Mouse (Mus musculus) kidney, postnatal 10 days (tissue): ENCODE data around the gene Sap18b.
"Not testable (repeated sequence)": the region's sequence is repeated elsewhere in the genome, so short reads cannot be mapped to it uniquely, and the experiment has no call there.

Source experiments
- DNase-seq: peaks from one replicate; pipeline ENCODE4 v3.0.0; 2021; ENCODE audit warnings: mixed read lengths

The Sap18b gene

DNA sequence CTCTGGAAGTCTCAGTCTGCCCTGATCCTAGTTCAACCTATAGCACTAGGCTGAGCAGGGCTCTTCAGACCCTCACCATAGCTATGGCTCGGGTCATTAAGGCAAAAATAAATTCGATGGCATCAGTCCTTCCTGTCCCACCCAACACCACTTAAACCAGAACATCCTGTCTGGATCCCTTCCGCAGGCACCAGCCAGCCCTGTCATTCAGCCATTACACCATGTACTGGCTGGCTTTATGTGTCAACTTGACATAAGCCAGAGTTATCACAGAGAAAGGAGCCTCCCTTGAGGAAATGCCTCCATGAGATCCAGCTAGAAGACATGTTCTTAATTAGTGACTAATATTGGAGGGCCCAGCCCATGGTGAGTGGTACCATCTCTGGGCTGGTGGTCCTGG, 2.4 kb upstream of the Sap18b start:
- no peak for DNase-seq

GRCm38 (mm10) chr8:95830144-95830543, 5.0 kb downstream of the Sap18b start:
- no peak for DNase-seq

- DNase-seq, result peak; percentile 89
Observed at GRCm38 (mm10) chr8:95832603-95833434, 7.7 kb downstream of the Sap18b start.

GRCm38 (mm10) chr8:95833435-95833984, 8.4 kb downstream of the Sap18b start:
- peak; percentile 46 for DNase-seq

DNA sequence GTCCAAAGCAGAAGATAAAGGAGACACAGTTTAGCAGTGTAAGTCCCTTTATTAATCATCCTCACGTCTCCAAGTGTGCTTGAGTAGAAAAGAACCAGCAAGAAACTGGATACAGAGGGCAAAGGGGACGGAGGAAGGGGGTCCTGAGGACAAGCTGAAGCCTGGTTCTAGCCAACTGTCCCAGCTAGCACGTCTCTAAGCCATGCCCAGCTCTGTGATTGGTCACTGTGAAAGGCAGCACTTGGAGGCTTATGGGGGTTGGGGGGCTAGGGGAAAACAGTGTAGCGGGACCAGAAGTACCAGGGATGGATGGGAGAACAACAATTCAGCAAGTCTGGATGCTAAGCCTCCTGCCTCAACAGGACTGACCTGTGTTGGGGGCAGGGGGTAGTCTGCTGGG, 10.7 kb downstream of the Sap18b start:
- no peak for DNase-seq

DNA sequence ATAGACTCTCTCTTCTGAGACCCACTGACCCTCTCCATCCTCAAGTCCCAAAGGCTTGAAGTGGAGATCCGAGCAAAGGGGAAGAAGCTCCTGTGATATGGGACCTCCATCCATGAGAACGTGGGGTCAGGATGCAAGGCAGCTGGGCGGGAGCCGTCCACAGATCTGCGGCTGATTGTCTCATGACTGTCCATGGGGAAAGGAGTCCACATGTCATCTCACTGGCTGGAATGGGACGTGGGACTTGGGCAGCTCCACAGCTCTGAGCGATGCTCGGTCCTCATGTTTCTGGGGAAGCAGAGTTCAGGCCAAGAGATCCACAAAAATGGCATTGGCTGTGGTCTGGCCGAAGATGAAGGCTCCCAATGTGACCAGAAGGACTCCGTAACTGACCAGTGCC, 12.1 kb downstream of the Sap18b start:
- DNase-seq, result no peak

DNA sequence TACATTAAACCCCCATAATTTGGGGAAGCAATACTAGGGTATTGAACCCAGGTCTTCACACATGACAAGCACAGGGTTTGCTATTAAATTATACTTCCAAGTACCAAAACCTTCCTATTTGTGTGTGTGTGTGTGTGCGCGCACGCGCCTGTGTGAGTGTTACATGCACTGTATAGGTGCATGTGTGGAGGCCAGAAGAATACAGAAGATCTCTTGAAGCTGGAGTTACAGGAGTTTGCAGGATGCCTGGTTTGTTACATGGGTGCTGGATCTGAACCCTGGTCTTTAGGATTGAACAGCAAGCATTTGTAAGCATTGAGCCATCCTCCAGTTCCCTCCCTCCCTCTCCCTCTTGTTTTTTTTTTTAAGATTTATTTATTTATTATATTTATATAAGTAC, 14.1 kb downstream of the Sap18b start:
- no peak for DNase-seq

GRCm38 (mm10) chr8:95841436-95841835, 16.3 kb downstream of the Sap18b start:
- no peak for DNase-seq

GRCm38 (mm10) chr8:95843968-95844367, 18.8 kb downstream of the Sap18b start:
- no peak for DNase-seq

GRCm38 (mm10) chr8:95845026-95845425, 19.9 kb downstream of the Sap18b start:
- no peak for DNase-seq

GRCm38 (mm10) chr8:95848061-95848551, 23.0 kb downstream of the Sap18b start:
- DNase-seq, result peak; percentile 11

DNA sequence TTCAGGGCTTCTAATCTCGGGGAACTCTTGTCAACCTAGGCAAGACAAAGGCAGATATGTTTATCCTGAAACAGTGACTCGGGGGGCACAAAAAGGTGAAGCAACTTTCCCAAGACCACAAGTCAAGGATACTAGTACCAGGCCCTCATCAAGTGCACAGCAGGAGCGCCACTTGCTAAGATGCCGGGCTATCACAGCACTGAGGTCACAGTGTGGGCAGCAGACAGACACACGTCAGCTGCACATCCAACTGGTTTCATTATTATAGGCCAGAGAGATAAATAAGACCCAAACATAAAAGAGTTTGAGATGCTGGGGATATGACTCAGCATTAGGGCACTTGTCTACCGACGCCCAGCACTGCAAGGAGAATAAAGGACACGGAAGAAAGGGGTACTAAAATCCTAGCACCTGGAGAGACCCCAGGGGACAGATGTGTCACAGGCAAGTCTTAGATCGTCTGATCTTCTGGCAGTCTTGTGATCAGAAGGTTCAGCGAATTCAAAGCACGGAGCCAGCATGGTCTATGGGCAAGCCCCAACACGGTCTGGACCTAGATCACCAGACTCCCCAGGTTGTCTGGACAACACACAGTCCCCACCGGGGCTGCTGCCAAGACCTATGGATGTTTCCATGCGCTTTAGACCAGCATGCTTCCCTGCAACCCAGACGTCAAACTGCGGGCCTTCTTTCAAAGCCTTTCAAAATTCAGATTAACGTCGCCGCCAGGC, 23.8 kb downstream of the Sap18b start:
- DNase-seq, result no peak

DNA sequence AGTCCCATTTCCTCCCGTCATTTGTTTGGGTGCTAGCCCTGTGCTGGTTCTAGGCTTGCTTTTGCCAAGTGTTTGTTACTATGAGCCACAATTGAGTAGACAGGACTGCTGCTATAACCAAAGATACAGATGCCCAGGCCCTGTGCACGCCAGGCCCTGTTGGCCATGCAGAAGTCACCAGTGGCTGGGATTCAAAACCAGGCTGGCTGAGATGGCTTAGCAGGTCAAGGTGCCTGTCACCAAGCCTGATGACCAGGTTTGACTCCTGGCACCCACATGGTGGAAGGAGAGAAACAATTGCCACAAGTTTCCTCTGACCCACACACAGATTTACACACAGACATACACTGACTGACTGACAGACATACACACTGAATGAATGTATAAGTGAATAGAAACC, 25.2 kb downstream of the Sap18b start:
- DNase-seq, result no peak

DNA sequence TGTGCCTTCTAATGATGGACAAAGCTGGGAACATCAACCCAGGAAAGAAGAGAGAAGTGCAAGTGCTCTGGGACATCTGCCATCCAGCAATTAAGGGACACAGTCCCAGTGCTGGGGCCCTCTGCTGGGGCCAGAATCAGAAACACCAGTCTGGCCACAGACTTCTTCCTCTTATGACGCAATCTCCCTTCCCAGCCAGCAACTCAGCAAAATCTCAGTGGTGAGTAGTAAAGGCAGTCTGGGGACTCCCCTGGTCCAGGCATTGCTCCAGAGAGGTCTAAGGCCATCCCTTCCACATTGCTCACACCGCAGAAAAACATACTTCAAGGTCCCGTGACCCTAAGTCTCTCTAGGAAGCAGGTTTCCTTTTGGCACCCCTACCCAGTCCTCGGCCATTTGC, 27.1 kb downstream of the Sap18b start:
- DNase-seq, result peak; percentile 57

DNA sequence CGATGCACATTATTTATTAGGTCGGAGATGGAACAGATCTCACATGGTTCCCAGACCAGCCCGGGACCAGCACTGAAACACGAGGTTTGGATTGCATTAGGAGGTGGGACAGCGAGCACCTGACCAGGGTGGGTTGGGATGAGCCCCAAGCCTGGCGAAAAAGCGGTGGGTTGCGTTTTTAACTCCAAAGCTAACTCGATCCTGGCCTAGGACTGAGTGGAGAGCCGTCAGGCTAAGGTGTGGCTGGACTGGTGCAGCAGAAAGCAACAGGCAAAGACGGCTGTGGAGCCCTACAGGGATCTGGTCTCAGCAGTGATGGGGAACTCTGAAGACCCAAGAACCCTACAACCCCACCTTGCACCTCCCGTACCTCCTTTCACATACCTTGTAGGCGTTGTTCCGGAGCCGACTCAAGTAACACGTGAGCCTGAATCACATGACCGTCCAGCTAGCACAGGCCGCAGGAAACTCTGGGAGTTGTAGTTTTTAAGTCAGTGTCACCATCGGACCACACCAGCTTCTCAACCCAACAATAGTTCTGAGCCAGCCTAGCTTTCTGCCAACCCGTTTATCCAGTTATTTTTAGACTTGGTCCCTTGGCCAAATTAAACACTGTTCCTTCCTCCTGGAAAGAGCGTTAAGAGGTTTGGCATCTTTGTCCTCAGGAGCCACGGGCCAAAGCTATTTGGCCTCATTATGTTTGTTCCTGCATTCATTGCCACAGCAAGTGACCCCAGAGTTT, 28.1 kb downstream of the Sap18b start, which contains the start of gene Slc38a7:
Gene Slc38a7 (minus strand): TSS at position 438 of the 742 bp plus-strand sequence.
- peak; percentile 83 for DNase-seq

DNA sequence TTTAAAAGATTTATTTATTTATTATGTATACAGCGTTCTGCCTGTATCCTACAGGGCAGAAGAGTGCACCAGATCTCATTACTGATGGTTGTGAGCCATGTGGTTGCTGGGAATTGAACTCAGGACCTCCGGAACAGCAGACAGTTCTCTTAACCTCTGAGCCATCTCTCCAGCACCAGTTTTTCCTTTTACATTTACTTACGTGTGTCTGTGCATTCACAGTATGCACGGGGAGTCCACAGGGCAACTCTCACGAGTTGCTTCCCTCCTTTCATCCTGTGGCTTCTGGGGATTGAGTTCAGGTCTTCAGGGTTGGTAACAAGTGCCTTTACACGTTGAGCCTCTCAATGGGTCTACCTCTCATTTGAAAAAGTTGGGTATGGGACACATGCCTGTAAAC, 29.0 kb downstream of the Sap18b start:
- DNase-seq, result no peak

GRCm38 (mm10) chr8:95863761-95864440, 38.8 kb downstream of the Sap18b start:
- DNase-seq, result not testable (repeated sequence)

DNA sequence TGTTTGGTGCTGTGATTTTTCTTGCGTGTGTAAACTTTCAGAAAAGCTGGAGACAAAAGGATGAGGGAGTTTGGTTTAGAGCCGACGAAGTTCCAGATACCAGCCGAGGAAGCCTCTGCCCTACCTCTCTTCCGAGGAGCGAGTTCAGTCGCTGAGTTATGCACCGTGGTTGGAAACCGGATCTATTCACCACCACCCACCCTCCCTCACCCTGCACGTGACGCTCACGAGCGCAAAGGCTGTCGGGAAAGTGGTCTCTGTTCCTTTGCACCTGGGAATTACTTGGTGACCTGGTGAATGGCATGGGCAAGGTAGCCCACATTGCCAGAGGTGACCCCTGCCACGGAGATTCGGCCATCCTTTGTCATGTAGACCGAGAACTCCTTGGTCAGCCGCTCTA, 39.7 kb downstream of the Sap18b start:
- DNase-seq, result not testable (repeated sequence)

GRCm38 (mm10) chr8:95871690-95872089, 46.5 kb downstream of the Sap18b start:
- no peak for DNase-seq

DNA sequence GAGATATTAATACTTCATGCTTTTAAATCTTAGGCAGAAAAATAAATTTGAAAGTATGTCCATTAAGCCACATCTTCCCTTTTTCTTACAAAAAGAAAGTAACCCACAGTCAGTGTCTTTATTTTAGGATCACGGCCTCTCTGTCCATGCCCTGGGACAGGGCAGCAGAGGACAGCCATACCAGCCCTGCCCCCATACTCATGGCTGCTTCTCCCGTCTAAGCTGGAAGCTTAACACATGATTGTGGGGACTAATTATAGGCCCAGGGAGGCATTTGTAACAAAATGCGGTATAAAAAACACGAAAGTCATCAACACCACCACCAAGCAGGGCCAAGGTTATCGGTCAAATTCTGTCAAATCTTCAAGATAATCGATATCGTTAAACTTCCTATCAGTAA, 50.1 kb downstream of the Sap18b start:
- no peak for DNase-seq
